Mouse (Mus musculus) c-Kit-positive CD71-positive TER-119-negative erythroid progenitor cells, embryonic 14.5 days (primary cell): ENCODE results near the gene Ifnlr1.

Source experiments
- DNase-seq: peaks from one replicate; pipeline ENCODE4 v3.0.0-alpha.2; 2013; ENCODE audit warnings: low read depth

Ifnlr1 gene

DNA sequence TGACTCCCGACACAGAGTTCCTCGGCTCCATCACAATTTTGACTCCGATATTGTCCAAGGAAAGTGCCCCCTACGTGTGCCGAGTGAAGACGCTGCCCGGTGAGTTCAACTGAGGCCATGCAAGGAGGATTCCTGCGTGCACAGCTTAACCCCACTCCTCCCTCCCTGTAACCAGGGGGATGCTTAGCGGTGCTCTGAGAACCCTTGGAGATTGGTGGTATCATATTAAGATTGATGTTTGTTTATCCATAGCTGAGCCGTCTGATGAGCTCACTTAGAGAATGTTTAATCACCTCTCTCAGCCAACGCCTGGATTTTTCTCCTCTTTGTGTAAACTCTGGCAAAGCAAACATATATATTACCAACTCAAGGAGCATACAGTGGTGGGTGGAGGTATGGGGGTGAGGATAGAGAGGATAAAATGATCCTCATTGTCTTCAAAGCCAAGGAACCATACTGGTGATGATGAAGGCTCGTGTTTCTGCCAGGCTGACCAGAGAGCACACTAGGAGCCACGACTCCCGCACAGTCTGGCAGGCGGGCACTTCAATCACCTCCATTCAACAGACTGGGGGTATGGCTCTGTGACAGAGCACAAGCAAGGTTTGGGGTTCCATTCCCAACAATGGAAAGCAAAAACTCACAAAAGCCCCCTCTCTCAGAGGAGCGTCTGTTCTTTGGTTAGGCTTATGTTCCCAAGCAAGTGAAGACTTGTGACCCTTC, 58.8 kb downstream of the Ifnlr1 start:
- DNase-seq, result no peak

DNA sequence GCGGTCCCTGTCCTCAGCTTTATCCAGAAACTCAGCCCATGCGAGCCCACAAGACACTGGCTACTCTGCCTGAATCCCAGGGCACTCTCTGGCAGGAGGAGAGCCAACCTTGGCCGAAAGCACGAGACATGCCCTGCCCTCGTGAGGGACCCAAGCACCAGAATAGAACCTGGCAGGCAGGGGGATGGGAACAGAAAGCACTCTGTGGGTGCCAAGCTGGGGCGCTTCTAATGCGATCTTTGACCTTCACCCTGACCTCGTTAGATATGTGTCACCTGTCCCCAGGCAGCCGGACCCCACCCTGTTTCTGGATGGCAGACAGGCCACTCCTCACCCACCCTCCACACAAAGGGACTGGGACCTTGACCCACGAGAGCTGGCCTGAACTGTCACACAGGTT, 59.5 kb downstream of the Ifnlr1 start:
- DNase-seq, result no peak

DNA sequence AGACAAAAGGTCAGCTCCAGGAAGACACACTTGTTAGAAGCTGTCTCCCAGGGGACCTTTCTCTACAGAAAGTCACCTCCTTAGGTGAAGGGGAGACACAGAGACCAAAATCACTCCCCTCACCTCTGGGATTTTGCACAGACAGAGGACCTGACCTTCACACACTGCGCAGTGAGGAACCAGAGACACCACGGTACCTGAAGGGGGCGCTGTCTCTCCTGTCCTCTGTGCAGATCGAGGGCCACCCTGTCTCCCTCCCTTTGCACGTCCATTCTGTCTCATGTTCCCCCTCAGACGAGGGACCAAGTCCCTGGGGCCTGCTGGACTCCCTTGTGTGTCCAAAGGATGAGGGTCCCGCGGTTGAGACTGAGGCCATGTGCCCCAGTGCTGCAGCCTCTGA, 64.8 kb downstream of the Ifnlr1 start:
- no peak for DNase-seq

DNA sequence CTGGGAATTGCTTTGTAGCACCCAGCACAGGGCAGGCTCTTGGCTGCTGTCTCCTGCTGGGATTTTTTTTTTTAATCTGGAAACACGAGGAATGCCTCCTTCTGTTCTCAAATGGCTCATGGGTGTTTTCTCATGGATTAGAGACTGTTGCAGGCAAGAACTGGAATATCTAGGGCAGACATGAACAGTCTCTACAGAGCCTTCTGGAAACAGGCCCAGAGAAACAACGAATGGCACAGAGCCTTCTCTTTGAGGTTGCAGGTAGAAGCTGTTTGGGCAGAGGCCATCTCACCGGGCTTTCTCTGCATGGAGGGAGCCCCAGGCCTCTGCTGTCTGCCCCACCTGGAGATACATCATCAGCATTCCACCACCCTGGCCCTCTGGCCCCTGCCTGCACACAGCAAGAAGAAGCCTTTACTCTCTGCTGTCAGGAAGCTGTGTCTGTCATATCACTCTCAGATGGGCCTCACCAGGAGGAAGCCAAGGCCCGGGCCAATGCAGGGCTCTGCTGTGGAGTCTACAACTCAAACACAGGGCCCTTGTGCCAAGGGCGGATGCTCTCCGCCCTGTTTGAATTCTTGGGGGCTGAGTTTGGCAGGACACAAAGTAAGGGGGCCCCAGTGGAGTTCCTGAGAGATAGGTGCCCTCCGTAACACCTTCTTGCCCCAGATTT, 66.2 kb downstream of the Ifnlr1 start:
- no peak for DNase-seq

DNA sequence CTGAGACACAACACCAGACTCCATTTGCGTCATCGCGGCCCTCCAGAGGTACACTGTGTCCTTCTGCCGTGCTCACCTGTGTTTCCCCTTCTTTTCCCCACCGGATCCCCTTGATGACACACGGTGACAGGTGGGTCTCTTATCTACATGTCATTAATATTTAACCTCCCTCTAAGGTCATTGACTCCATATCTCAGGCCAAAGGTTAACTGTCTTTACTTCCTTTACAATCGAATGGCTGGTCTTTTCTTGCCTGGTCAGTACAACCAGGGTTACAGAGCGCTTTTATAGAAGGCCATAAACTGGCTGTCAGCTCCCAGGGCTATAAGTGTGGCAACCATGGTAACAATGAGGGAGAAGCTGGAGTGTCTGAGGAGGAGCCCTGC, 66.7 kb downstream of the Ifnlr1 start:
- no peak for DNase-seq
